Mouse (Mus musculus) lung, adult 2 months (tissue): ENCODE measurements around the gene Maml1.

Source experiments
- CTCF ChIP-seq: fragments of 200-500 bp; IDR thresholded peaks from 2 replicates; pipeline ENCODE4 v1.5.1; 2011; ENCODE audit warnings: mild to moderate bottlenecking, low read length, control low read depth; ENCODE audit not compliant: insufficient read depth
- POLR2A ChIP-seq: fragments of 200-500 bp; IDR thresholded peaks from 2 replicates; pipeline ENCODE4 v1.6.1; 2011; ENCODE audit warnings: low read depth, mild to moderate bottlenecking, control low read depth, low read length, borderline replicate concordance; ENCODE audit errors: extremely low read depth

- TF ChIP-seq POLR2A = no peak
- TF ChIP-seq CTCF = no peak
Observed at GRCm38 (mm10) chr11:50290486-50291225, 1.5 kb downstream of the Maml1 start.
